Comparison of ENCODE assay signal across 9 mouse cellular contexts in genomic region chr2:103705826-103706225, GRCm38 (mm10). TPM values are rescaled to one million over a fixed set of nuclear protein-coding genes. Genes with fewer than 3 reads are reported as not detected.
DNase-seq lines count a peak whose midpoint lies in the region; ATAC-seq lines count a peak whose summit lies in the region.
"Had no signal": no experiment of that assay in that cellular context is flagged by ENCODE, and none has a peak within 500 bp of the region (broad histone marks: within the 10 kb centered on the region; RNA-seq: fewer than 3 reads in every experiment).

No protein-coding gene starts in this region.

- H3K4me1 ChIP-seq in heart, embryonic 13.5 days = peaks cover 35% of the 10 kb centered on the region
- peaks cover 11% of the 10 kb centered on the region for H3K4me1 ChIP-seq in limb, embryonic 11.5 days (ENCODE audit: control insufficient read depth, insufficient read depth, low read length)

- H3K4me2 ChIP-seq in heart, embryonic 13.5 days = peak overlapping the region; percentile 20; the same call in 1 of the 2 replicates
- H3K4me2 ChIP-seq in limb, embryonic 11.5 days (ENCODE audit: low read depth, severe bottlenecking) = no peak overlapping the region
- H3K4me2 ChIP-seq: kidney, embryonic 15.5 days had no signal

- no peaks in the 10 kb centered on the region for H3K27me3 ChIP-seq in heart, embryonic 13.5 days (replicated peaks)
- H3K27me3 ChIP-seq in limb, embryonic 11.5 days (ENCODE audit: control insufficient read depth, insufficient read depth, low read length) = no peaks in the 10 kb centered on the region
- H3K27me3 ChIP-seq: kidney, embryonic 15.5 days had no signal

- H3K27ac ChIP-seq in heart, embryonic 13.5 days (replicated peaks) = peak overlapping the region; percentile 56
- H3K27ac ChIP-seq in limb, embryonic 11.5 days (replicated peaks; ENCODE audit: low read depth, low read length) = peak overlapping the region; percentile 33; the same call in 1 of the 2 replicates
- H3K27ac ChIP-seq: kidney, embryonic 15.5 days had no signal

- peaks cover 93% of the 10 kb centered on the region for H3K36me3 ChIP-seq in heart, embryonic 13.5 days
- peaks cover 5% of the 10 kb centered on the region; the same call in 1 of the 2 replicates for H3K36me3 ChIP-seq in limb, embryonic 11.5 days (ENCODE audit: control insufficient read depth, insufficient read depth, low read length)

- H3K9me3 ChIP-seq in heart, embryonic 13.5 days = no peaks in the 10 kb centered on the region
- no peaks in the 10 kb centered on the region for H3K9me3 ChIP-seq in limb, embryonic 11.5 days (ENCODE audit: control insufficient read depth, low read length)
- H3K9me3 ChIP-seq: kidney, embryonic 15.5 days had no signal

- WGBS in heart, embryonic 13.5 days = 65% methylated on average over 4 of the region's 4 CpGs
- 82% methylated on average over 4 of the region's 4 CpGs for WGBS in limb, embryonic 11.5 days

- no peak for DNase-seq in heart, postnatal 25 days (ENCODE audit: low spot score)
- DNase-seq in kidney, adult 18-20 months = peak; percentile 20
- no peak for DNase-seq in kidney, postnatal 10 days
- DNase-seq in limb, embryonic 11.5 days (ENCODE audit: low spot score) = no peak
- no peak for DNase-seq in left cerebral cortex, postnatal 36 days (ENCODE audit: low spot score in 2 of 2)
- DNase-seq: thymus, postnatal 4 days had no signal

- intact Hi-C loops in heart, postnatal 25 days (cut with DNase I) = no loop called here
- intact Hi-C loops in left cerebral cortex, postnatal 36 days (cut with DNase I) = no loop called here

- ATAC-seq in heart, embryonic 13.5 days (ENCODE audit: extremely low read depth, insufficient number of reproducible peaks, low FRiP score, low TSS enrichment) = no peak
- ATAC-seq in granulocyte monocyte progenitor cell, adult 5-6 weeks (replicated peaks; ENCODE audit: poor library complexity, severe bottlenecking) = 0 out of 2 replicates have a peak, but pooled peaks have one; percentile 3
- ATAC-seq in limb, embryonic 11.5 days (ENCODE audit: insufficient number of reproducible peaks, low FRiP score, low TSS enrichment, low read depth) = no peak

- no peak overlapping the region for H3K4me3 ChIP-seq in heart, embryonic 13.5 days
- no peak overlapping the region for H3K4me3 ChIP-seq in limb, embryonic 11.5 days (ENCODE audit: low read depth, low read length)
- H3K4me3 ChIP-seq: kidney, embryonic 15.5 days had no signal

- H3K9ac ChIP-seq in heart, embryonic 13.5 days = peak overlapping the region; percentile 56; the same call in 1 of the 2 replicates
- H3K9ac ChIP-seq in limb, embryonic 11.5 days (ENCODE audit: low read length) = no peak overlapping the region
- H3K9ac ChIP-seq: kidney, embryonic 15.5 days had no signal

RNA-seq across cellular contexts. Expression of gene Nat10, which starts 55.2 kb away (rescaled TPM):
- 15.8 and 16.1 TPM in 2 replicates for polyA plus RNA-seq in heart, embryonic 13.5 days (2015; fragmentation: Nextera tagmentation; extraction: Ambion mirVana)
- total RNA-seq in heart, postnatal 25 days (2021) = 10 to 100 TPM; 12.7 to 13.7 TPM
- 45.4 and 57.0 TPM in 2 replicates for total RNA-seq in granulocyte monocyte progenitor cell, adult 5-6 weeks (2014; fragmentation: Nextera tagmentation)
- 77.7 and 124 TPM in 2 replicates for total RNA-seq in granulocyte monocyte progenitor cell, adult 5-6 weeks (2017)
- 29.4 and 31.1 TPM in 2 replicates for polyA plus RNA-seq in limb, embryonic 11.5 days (2014; fragmentation: Nextera tagmentation; extraction: Ambion mirVana)
- 10 to 100 TPM; 20.5 to 29.1 TPM for total RNA-seq in left cerebral cortex, postnatal 36 days (2021)
